Mouse (Mus musculus): ENCODE measurements around the gene Szt2. TPM values are rescaled to one million over a fixed set of nuclear protein-coding genes. Genes with fewer than 3 reads are reported as not detected.

The Szt2 gene
- polyA plus RNA-seq, 1 experiment from 2014 or later: 11.1 TPM

GRCm38 (mm10) chr4:118368616-118369015, 40.5 kb downstream of the Szt2 start:
- Histone ChIP-seq H3K27me3 (no peaks in the 10 kb centered on the region), H3K9me3 (no peaks in the 10 kb centered on the region), H3K4me1 (replicated peaks) (no peaks in the 10 kb centered on the region), H3K27ac (no peak overlapping the region), H3K4me2 (no peak overlapping the region), H3K4me3 (replicated peaks) (no peak overlapping the region), H3K9ac (replicated peaks) (no peak overlapping the region), H3K36me3 (peaks cover 94% of the 10 kb centered on the region)
- ATAC-seq (ENCODE audit: insufficient number of reproducible peaks, insufficient read depth, low FRiP score, low TSS enrichment, low read depth): no peak
- WGBS: 87% methylated on average over 3 of the region's 3 CpGs

- no peaks in the 10 kb centered on the region for H3K27me3 ChIP-seq
- H3K4me3 ChIP-seq (replicated peaks): no peak overlapping the region
- H3K9ac ChIP-seq (replicated peaks): no peak overlapping the region
- WGBS: 89% methylated on average over 12 of the region's 12 CpGs
- H3K27ac ChIP-seq: no peak overlapping the region
- H3K4me2 ChIP-seq: no peak overlapping the region
- H3K36me3 ChIP-seq: peaks cover 94% of the 10 kb centered on the region
- H3K4me1 ChIP-seq (replicated peaks): no peaks in the 10 kb centered on the region
- no peaks in the 10 kb centered on the region for H3K9me3 ChIP-seq
- no peak for ATAC-seq (ENCODE audit: insufficient number of reproducible peaks, insufficient read depth, low FRiP score, low TSS enrichment, low read depth)
Measured at GRCm38 (mm10) chr4:118367551-118367950, 41.5 kb downstream of the Szt2 start.

- WGBS: 91% methylated on average over 14 of the region's 14 CpGs
Measured at GRCm38 (mm10) chr4:118365991-118366390, 43.1 kb downstream of the Szt2 start.

GRCm38 (mm10) chr4:118364641-118365040, 44.4 kb downstream of the Szt2 start:
- no peak overlapping the region for H3K27ac ChIP-seq
- ATAC-seq (ENCODE audit: insufficient number of reproducible peaks, insufficient read depth, low FRiP score, low TSS enrichment, low read depth): no peak

More at GRCm38 (mm10) chr4:118365991-118366390, 43.1 kb downstream of the Szt2 start:
- Histone ChIP-seq H3K9me3 (no peaks in the 10 kb centered on the region), H3K9ac (replicated peaks) (no peak overlapping the region), H3K4me3 (replicated peaks) (no peak overlapping the region), H3K27me3 (no peaks in the 10 kb centered on the region), H3K36me3 (peaks cover 93% of the 10 kb centered on the region), H3K4me1 (replicated peaks) (peaks cover under 1% of the 10 kb centered on the region), H3K27ac (no peak overlapping the region), H3K4me2 (no peak overlapping the region)
- no peak for ATAC-seq (ENCODE audit: insufficient number of reproducible peaks, insufficient read depth, low FRiP score, low TSS enrichment, low read depth)

GRCm38 (mm10) chr4:118363985-118364384, 45.1 kb downstream of the Szt2 start:
- H3K27me3 ChIP-seq: no peaks in the 10 kb centered on the region
- ATAC-seq (ENCODE audit: insufficient number of reproducible peaks, insufficient read depth, low FRiP score, low TSS enrichment, low read depth): no peak
- no peak overlapping the region for H3K4me2 ChIP-seq
- WGBS: 95% methylated on average over 3 of the region's 3 CpGs
- H3K4me1 ChIP-seq (replicated peaks): peaks cover 12% of the 10 kb centered on the region
- H3K36me3 ChIP-seq: peaks cover 72% of the 10 kb centered on the region
- no peaks in the 10 kb centered on the region for H3K9me3 ChIP-seq
- H3K4me3 ChIP-seq (replicated peaks): no peak overlapping the region
- H3K27ac ChIP-seq: no peak overlapping the region
- H3K9ac ChIP-seq (replicated peaks): no peak overlapping the region

More at GRCm38 (mm10) chr4:118364641-118365040, 44.4 kb downstream of the Szt2 start:
- no peak overlapping the region for H3K4me2 ChIP-seq
- peaks cover 9% of the 10 kb centered on the region for H3K4me1 ChIP-seq (replicated peaks)
- peaks cover 79% of the 10 kb centered on the region for H3K36me3 ChIP-seq
- no peak overlapping the region for H3K4me3 ChIP-seq (replicated peaks)
- 95% methylated on average over 13 of the region's 13 CpGs for WGBS
- H3K9ac ChIP-seq (replicated peaks): no peak overlapping the region
- no peaks in the 10 kb centered on the region for H3K27me3 ChIP-seq
- H3K9me3 ChIP-seq: no peaks in the 10 kb centered on the region

- Histone ChIP-seq H3K4me2 (no peak overlapping the region), H3K9me3 (no peaks in the 10 kb centered on the region), H3K4me3 (replicated peaks) (no peak overlapping the region), H3K27me3 (no peaks in the 10 kb centered on the region), H3K9ac (replicated peaks) (no peak overlapping the region), H3K36me3 (peaks cover 61% of the 10 kb centered on the region), H3K27ac (no peak overlapping the region), H3K4me1 (replicated peaks) (peaks cover 12% of the 10 kb centered on the region)
- ATAC-seq (ENCODE audit: insufficient number of reproducible peaks, insufficient read depth, low FRiP score, low TSS enrichment, low read depth): no peak
- WGBS: 92% methylated on average over 6 of the region's 6 CpGs
Measured at GRCm38 (mm10) chr4:118362879-118363278, 46.2 kb downstream of the Szt2 start.

- Histone ChIP-seq H3K27ac (no peak overlapping the region), H3K27me3 (no peaks in the 10 kb centered on the region), H3K9ac (replicated peaks) (no peak overlapping the region), H3K4me3 (replicated peaks) (no peak overlapping the region), H3K9me3 (no peaks in the 10 kb centered on the region), H3K36me3 (peaks cover 51% of the 10 kb centered on the region), H3K4me1 (replicated peaks) (peaks cover 12% of the 10 kb centered on the region), H3K4me2 (no peak overlapping the region)
- WGBS: 89% methylated on average over 5 of the region's 5 CpGs
- ATAC-seq (ENCODE audit: insufficient number of reproducible peaks, insufficient read depth, low FRiP score, low TSS enrichment, low read depth): no peak
Measured at GRCm38 (mm10) chr4:118361451-118361850, 47.6 kb downstream of the Szt2 start.

- under 1% methylated on average over 54 of the region's 54 CpGs for WGBS
Measured at GRCm38 (mm10) chr4:118359896-118360720, 49.0 kb downstream of the Szt2 start.

GRCm38 (mm10) chr4:118359211-118359895, 49.7 kb downstream of the Szt2 start:
- no peak for ATAC-seq (ENCODE audit: insufficient number of reproducible peaks, insufficient read depth, low FRiP score, low TSS enrichment, low read depth)

More at GRCm38 (mm10) chr4:118359896-118360720, 49.0 kb downstream of the Szt2 start:
- H3K9ac ChIP-seq (replicated peaks): peak overlapping the region; percentile 84
- H3K4me2 ChIP-seq: peak overlapping the region; percentile 89
- peak overlapping the region; percentile 95 for H3K27ac ChIP-seq
- peaks cover 37% of the 10 kb centered on the region for H3K36me3 ChIP-seq
- H3K4me3 ChIP-seq (replicated peaks): peak overlapping the region; percentile 73
- H3K27me3 ChIP-seq: no peaks in the 10 kb centered on the region
- peak; percentile 75 for ATAC-seq (ENCODE audit: insufficient number of reproducible peaks, insufficient read depth, low FRiP score, low TSS enrichment, low read depth)
- H3K9me3 ChIP-seq: no peaks in the 10 kb centered on the region
- peaks cover 12% of the 10 kb centered on the region for H3K4me1 ChIP-seq (replicated peaks)

GRCm38 (mm10) chr4:118358159-118358895, 50.7 kb downstream of the Szt2 start:
- no peak for ATAC-seq (ENCODE audit: insufficient number of reproducible peaks, insufficient read depth, low FRiP score, low TSS enrichment, low read depth)
- no peaks in the 10 kb centered on the region for H3K9me3 ChIP-seq
- H3K4me2 ChIP-seq: no peak overlapping the region
- no peaks in the 10 kb centered on the region for H3K27me3 ChIP-seq
- no peak overlapping the region for H3K9ac ChIP-seq (replicated peaks)
- WGBS: 79% methylated on average over 17 of the region's 17 CpGs
- no peak overlapping the region for H3K27ac ChIP-seq
- H3K4me3 ChIP-seq (replicated peaks): no peak overlapping the region
- peaks cover 12% of the 10 kb centered on the region for H3K4me1 ChIP-seq (replicated peaks)
- peaks cover 20% of the 10 kb centered on the region for H3K36me3 ChIP-seq

More at GRCm38 (mm10) chr4:118359211-118359895, 49.7 kb downstream of the Szt2 start:
- no peaks in the 10 kb centered on the region for H3K9me3 ChIP-seq
- H3K4me1 ChIP-seq (replicated peaks): peaks cover 12% of the 10 kb centered on the region
- WGBS: 13% methylated on average over 21 of the region's 21 CpGs
- peak overlapping the region; percentile 73 for H3K4me3 ChIP-seq (replicated peaks)
- no peaks in the 10 kb centered on the region for H3K27me3 ChIP-seq
- H3K9ac ChIP-seq (replicated peaks): peak overlapping the region; percentile 84
- H3K4me2 ChIP-seq: peak overlapping the region; percentile 89
- H3K36me3 ChIP-seq: peaks cover 30% of the 10 kb centered on the region
- peak overlapping the region; percentile 95 for H3K27ac ChIP-seq

GRCm38 (mm10) chr4:118357504-118357903, 51.6 kb downstream of the Szt2 start:
- ATAC-seq (ENCODE audit: insufficient number of reproducible peaks, insufficient read depth, low FRiP score, low TSS enrichment, low read depth): no peak
- Histone ChIP-seq H3K9ac (replicated peaks) (no peak overlapping the region), H3K36me3 (peaks cover 11% of the 10 kb centered on the region)

More at GRCm38 (mm10) chr4:118357504-118357903, 51.6 kb downstream of the Szt2 start:
- H3K4me1 ChIP-seq (replicated peaks): peaks cover 12% of the 10 kb centered on the region
- H3K9me3 ChIP-seq: no peaks in the 10 kb centered on the region
- H3K27me3 ChIP-seq: no peaks in the 10 kb centered on the region
- 71% methylated on average over 8 of the region's 8 CpGs for WGBS
- H3K4me2 ChIP-seq: no peak overlapping the region
- H3K27ac ChIP-seq: no peak overlapping the region
- no peak overlapping the region for H3K4me3 ChIP-seq (replicated peaks)
